Mouse (Mus musculus) megakaryocyte progenitor cell, adult 5-6 weeks (primary cell): ENCODE data around the gene Slc52a3. TPM values are rescaled to one million over a fixed set of nuclear protein-coding genes. Genes with fewer than 3 reads are reported as not detected.

Experiments used
- ATAC-seq: replicated peaks from 2 replicates; pipeline ENCODE4 v1.8.0; 2016; ENCODE audit warnings: mild to moderate bottlenecking, moderate TSS enrichment, inconsistent platforms; ENCODE audit not compliant: poor library complexity
- total RNA-seq, 2 experiments: library from RNA; stranded (forward) in 1 of 2; stranded (reverse) in 1 of 2; fragments of 157-497, 149-512 nt in 1 of 2; fragments of 200-1000 nt in 1 of 2; gene quantifications; 2 replicates each; pipeline versions ENCODE4 v1.2.3 to v1.2.4; 2015 to 2017

Gene Slc52a3
- total RNA-seq, 2 experiments from 2014 or later = 0.12 to 0.22 TPM

DNA sequence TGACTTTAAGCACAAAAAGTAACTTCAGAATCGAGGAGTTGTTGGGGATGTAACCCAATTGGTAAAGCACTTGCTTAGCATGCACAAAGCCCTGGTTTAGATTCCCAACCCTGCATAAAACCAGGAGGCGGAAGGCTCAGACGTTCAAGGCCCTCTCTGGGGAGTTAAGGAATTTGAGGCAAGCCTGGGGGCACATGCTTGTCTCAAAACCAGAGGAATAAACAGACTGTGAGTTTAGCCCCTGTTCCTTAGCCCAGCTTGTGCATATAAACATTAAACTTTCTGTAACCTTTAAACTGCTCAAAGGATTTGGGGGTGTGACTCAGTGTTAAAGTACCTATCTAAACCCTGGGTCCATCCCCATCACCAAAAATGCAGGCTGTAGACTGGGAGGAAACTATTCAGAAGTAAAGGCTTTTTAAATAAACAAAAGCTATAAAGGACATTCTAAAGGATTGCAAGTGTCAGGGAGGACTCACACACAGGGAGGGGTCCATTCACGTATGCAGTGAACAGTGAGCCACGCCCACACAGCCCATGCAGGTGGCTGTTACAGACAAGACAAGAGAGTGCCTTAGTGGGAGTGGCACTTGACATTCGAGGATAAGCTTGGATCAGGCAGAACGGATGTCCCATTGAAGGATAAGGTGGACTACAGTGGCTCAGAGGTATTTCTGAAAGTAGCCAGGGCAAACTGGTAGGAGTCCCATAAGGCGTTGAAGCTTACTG lies 1.6 kb downstream of the Slc52a3 start:
- ATAC-seq = peak; percentile 23

DNA sequence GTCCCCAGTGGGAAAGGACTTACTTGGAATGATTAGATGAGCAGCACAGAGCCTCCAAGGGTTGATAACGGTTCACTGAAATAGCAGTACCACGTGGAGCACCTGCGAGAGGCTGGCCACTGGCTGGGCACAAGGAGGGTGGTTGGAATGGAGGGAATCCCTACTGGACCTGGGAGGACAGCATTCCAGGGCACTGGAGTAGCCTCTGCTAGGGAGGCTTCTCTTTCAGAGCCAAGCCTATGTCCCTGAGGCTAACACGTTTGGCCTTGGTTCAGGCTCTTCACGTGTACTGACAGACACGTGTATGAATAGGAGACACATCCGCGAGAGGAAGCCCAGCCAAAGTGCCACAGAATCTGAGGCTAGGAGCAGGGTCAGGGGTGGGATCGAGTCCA lies 2.2 kb downstream of the Slc52a3 start:
- ATAC-seq = no peak

DNA sequence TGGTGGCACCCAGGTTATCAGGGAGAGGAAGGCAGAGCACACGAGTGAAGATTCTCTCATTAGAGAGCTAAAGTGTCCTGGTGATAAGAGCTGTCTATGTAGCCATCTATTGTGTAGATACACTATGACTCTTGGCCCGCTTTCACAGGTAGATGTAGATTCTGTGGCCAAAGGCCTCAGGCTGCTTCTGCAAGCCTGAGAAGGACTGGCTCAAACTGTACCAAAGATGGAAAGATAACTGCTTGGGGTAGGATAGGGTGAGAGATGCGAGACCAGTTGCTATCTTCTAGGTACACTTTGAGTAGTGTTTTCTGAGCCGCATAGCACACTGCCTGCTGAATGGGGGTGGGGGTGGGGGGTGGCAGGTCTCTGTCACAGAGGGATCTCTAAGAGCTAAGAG lies 2.6 kb downstream of the Slc52a3 start:
- no peak for ATAC-seq

DNA sequence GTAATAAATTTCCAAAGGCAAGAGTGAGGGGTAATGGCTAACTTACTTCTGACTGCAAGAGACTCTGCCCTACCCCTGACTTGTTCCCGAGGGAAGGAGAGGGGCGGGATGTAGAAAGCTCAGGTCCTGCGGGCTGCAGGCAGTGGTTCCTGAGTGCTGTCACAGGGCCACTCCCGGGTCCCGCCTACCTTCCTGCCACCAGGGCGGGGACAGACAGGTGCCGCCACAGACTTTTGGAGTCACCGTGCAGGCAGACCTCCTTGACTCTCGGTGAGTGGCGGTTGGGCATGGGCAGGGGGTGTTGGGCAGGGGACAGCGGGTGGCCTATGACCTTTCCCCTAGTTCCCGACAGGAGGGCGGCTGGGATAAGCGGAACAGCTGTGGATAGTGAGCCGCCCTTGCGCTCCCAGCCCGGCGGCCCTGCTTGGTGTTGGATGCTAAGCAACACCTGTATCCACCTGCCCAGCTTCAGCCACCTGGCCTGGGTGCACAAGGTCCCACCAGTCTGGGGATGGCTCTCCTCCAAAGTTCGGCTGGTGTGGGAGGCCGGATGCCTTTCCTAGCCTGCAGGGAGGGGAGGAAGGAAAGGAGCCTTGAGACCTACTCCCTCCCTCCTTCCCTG lies 3.5 kb downstream of the Slc52a3 start:
- no peak for ATAC-seq

DNA sequence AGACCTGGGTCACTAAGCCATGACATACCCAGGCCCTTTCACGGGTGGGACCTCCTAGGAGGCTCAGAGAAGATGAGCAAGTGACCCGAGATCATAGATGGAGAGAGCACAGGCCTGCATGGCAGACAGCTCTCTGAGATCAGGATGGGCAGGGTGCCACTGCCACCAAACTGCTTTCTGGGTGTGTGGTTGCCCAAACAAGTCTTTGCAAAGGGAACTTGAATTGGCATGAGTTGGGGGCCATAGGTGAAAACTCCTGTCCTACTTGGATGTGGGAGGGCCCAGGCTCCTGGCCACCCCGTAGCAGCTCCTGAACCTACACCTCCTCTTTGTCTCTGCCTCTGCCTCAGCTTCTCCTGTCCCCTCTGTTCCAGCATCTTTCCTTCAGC lies 4.0 kb downstream of the Slc52a3 start:
- ATAC-seq = no peak

DNA sequence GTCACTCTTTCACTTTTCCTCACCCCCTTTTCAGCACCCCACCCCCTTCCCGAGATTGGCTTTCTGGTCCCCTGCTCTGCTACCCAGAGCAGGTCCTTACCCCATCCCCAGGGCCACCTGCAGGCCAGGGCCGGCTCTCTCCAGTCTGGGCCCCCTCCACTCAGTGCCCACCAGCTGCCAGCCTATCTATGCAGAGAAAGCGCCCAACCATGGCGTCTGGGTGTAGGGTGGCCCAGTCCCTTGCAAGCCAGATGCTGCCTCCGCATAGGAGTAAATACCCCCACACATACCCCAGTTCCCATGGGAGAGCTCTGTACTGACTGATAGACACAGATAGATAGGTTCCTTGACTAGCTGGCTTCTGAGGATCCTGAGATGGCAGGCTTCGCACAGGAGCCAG lies 4.4 kb downstream of the Slc52a3 start:
- no peak for ATAC-seq

DNA sequence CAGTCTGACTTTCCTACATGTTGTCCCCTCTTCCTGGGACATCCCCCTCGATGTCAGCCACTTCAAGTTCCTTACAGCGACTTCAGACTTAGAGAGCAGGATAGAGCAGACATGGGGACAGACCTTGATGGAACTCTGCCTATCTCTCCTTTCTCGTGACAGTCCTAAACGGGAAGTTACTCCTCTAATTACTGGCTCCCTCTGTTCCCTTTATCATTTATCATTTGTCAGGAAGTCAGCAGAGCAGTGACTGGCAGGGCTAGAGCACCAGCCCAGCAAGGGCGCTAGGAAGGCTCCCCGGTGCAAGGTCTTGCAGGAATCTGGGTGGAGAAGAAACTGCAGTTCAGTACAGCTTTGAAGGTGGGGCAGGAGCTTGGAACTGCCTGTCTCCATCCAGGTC lies 6.2 kb downstream of the Slc52a3 start:
- ATAC-seq = 0 out of 2 replicates have a peak, but pooled peaks have one; percentile 18

GRCm38 (mm10) chr2:152007783-152008182 lies 11.5 kb downstream of the Slc52a3 start:
- ATAC-seq = no peak

DNA sequence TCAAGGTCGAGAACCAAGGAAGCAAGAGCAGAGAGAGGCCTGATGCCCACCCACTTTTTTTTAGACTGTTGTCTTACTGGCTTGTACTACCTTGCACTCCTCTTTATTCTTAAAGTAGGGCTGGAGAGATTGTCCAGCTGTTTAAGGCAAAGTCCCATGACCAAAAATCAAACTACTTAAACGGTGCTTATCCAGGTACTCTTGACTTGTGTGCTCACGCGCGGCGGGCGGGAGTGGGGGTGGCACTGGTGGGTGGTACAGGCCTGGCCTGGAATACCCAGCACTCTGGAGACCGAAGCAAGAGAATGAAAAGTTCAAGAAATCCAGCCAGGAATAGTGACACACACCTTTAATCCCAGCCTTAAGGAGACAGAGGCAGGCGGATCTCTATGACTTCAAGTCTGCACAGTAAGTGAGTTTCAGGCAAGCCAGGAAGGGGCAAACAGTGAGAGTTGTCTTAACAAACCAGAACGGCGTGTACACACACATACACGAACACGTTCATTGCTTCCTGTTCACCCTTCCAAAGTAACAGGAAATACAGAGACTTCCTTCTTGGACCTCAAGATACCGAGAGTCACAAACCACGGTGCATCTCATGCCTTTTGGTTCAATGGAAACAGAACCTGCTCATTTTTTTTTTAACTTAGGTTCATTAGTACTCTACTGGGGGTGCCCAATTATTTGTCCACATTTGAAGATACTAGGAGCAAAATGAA lies 12.9 kb downstream of the Slc52a3 start:
- 0 out of 2 replicates have a peak, but pooled peaks have one; percentile 15 for ATAC-seq

- no peak; the same call in 1 of the 2 replicates for ATAC-seq
Measured at GRCm38 (mm10) chr2:152010251-152010650, 13.9 kb downstream of the Slc52a3 start.

GRCm38 (mm10) chr2:152010661-152011060 lies 14.3 kb downstream of the Slc52a3 start:
- ATAC-seq = no peak

DNA sequence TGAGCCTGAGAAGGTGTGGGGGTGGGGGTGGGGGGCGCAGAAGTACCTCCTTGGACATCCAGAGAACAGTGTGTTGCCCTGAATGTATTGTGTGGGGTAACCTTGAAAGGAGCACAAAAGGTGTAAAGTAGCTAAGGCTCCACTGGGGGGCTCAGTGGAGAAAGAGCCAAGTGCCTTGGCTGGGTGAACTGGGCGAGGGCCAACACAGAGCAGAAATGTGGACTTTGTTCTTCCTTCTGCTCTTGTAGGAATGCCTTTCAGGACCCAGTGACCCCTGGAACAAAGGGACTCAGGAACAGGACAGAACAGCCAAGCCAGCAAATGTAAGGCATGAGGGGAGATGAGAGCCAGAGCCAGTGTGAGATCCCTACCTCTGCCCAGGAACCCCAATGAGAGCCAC lies 15.4 kb downstream of the Slc52a3 start:
- ATAC-seq = peak; percentile 74

- ATAC-seq = no peak
Measured at GRCm38 (mm10) chr2:152012222-152012621, 15.9 kb downstream of the Slc52a3 start.

DNA sequence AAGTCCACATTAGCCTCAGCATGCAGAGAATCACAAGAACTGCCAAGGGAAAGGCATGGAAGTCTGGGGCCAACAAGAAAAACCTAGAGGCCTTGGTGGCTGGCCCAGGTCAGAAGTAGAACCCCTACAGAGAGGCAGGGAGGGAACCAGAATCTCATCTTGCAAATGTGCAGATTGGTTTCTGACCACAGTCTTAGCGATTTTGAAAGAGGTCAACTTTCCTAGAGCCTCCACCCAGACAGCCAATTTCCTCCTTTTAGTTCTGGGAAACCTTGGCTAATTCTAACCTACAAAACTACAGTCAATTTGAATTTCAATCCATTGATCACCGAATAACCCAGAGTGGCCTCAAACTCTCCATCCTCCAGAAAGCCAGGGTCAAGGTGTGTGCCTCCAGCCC lies 16.4 kb downstream of the Slc52a3 start:
- peak; percentile 20; the same call in 1 of the 2 replicates for ATAC-seq

DNA sequence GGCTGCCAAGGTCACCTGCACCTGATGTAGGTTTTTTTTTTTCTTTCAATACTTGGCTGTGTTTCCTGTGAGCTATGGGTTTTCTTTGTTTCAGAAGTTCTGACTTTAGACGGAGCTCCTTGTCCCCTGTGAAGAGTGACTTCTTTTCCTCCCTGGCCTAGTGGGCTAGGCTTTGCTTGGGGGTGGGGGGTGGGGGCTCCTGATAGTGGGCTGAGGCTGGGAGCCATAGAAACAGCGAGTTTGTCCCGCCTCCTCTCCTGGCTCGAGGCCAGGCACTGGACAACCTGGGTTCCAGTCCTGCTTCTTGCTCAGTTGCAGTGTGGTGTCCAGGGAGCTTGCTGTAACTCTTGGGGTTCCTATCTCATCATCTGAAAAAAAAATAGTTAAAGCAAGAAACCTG lies 19.7 kb downstream of the Slc52a3 start:
- ATAC-seq = no peak

- ATAC-seq = no peak
Measured at GRCm38 (mm10) chr2:152016666-152017065, 20.4 kb downstream of the Slc52a3 start.

GRCm38 (mm10) chr2:152020255-152020654 lies 23.9 kb downstream of the Slc52a3 start:
- peak; percentile 95 for ATAC-seq

- ATAC-seq = no peak
Measured at GRCm38 (mm10) chr2:152022022-152022421, 25.7 kb downstream of the Slc52a3 start.

- no peak for ATAC-seq
Measured at GRCm38 (mm10) chr2:152024883-152025422, 28.6 kb downstream of the Slc52a3 start.

- peak; percentile 94 for ATAC-seq
Measured at GRCm38 (mm10) chr2:152029252-152030082, 33.2 kb downstream of the Slc52a3 start.

- ATAC-seq = peak; percentile 13; the same call in 1 of the 2 replicates
Measured at GRCm38 (mm10) chr2:152030986-152031385, 34.7 kb downstream of the Slc52a3 start.
